Mouse (Mus musculus) limb, embryonic 13.5 days (tissue): Measurements from ENCODE around the gene Tlr9. TPM values are rescaled to one million over a fixed set of nuclear protein-coding genes. Genes with fewer than 3 reads are reported as not detected.

Experiments
- ATAC-seq: fragments of 200-750 bp; cut with Nextera tagmentation; 2 replicates; pipeline ENCODE4 v1.8.0; 2017; ENCODE audit warnings: low read depth, moderate number of reproducible peaks, moderate TSS enrichment; ENCODE audit not compliant: low FRiP score
- H3K27ac ChIP-seq: fragments of 300-500 bp; sonication (generic); 2 replicates; pipeline ENCODE4 v1.5.1; 2015; ENCODE audit warnings: inconsistent platforms, mild to moderate bottlenecking, moderate library complexity
- H3K27me3 ChIP-seq: fragments of 300-500 bp; sonication (generic); 2 replicates; pipeline ENCODE4 v1.6.1; 2015; ENCODE audit warnings: mild to moderate bottlenecking, inconsistent platforms
- H3K36me3 ChIP-seq: fragments of 300-500 bp; sonication (generic); 2 replicates; pipeline ENCODE4 v1.6.1; 2015; ENCODE audit warnings: inconsistent platforms, mild to moderate bottlenecking, moderate library complexity
- H3K4me1 ChIP-seq: fragments of 300-500 bp; sonication (generic); 2 replicates; pipeline ENCODE4 v1.6.1; 2015; ENCODE audit warnings: inconsistent platforms
- H3K4me2 ChIP-seq: fragments of 300-500 bp; sonication (generic); replicated peaks from 2 replicates; pipeline ENCODE4 v1.6.1; 2015; ENCODE audit warnings: inconsistent platforms, mild to moderate bottlenecking, moderate library complexity
- H3K4me3 ChIP-seq: fragments of 300-500 bp; sonication (generic); 2 replicates; pipeline ENCODE4 v1.5.1; 2015; ENCODE audit warnings: moderate library complexity, mild to moderate bottlenecking, inconsistent platforms
- H3K9ac ChIP-seq: fragments of 300-500 bp; sonication (generic); 2 replicates; pipeline ENCODE4 v1.6.1; 2015; ENCODE audit warnings: mild to moderate bottlenecking, inconsistent platforms
- H3K9me3 ChIP-seq: fragments of 300-500 bp; sonication (generic); 2 replicates; pipeline ENCODE4 v1.6.1; 2016; ENCODE audit warnings: inconsistent platforms
- WGBS: fragments of 180-500 bp; shearing (Covaris S2); methylation state at CpG from one replicate; pipeline ENCODE4 v1.1.7; 2015; 5-methylcytosine and 5-hydroxymethylcytosine counted together
- polyA plus RNA-seq: library from polyadenylated mRNA; unstranded; fragments of >200 nt; fragmentation: Nextera tagmentation; extraction: Ambion mirVana; gene quantifications from 2 replicates; pipeline ENCODE4 v1.2.1, GENCODE M21; 2015

The Tlr9 gene
- polyA plus RNA-seq, 1 experiment from 2014 or later: 0.05 TPM

DNA sequence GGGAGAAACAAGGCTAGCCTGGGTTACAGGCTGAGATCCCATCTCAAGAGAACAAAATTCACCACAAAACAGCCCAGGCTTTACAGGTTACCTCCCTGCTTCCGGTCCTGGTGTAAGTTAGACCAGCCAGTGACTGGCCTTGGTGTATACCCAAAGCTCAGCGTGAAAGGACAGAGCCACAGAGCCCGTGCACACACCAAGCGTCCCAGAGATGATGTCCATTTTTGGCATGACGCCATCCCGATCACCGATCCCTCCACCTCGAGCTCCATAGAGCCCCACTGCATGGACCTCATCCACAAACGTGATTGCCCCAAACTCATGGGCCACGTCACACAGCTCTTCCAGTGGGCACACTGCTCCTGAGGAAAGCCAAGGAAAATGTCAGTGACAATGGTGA, 15.5 kb downstream of the Tlr9 start:
- Histone ChIP-seq H3K4me2 (no peak overlapping the region), H3K9me3 (no peaks in the 10 kb centered on the region), H3K27ac (no peak overlapping the region), H3K4me3 (no peak overlapping the region), H3K4me1 (no peaks in the 10 kb centered on the region), H3K36me3 (peaks cover 100% of the 10 kb centered on the region), H3K27me3 (no peaks in the 10 kb centered on the region), H3K9ac (no peak overlapping the region)
- no peak for ATAC-seq
- WGBS: 96% methylated on average over 10 of the region's 10 CpGs

DNA sequence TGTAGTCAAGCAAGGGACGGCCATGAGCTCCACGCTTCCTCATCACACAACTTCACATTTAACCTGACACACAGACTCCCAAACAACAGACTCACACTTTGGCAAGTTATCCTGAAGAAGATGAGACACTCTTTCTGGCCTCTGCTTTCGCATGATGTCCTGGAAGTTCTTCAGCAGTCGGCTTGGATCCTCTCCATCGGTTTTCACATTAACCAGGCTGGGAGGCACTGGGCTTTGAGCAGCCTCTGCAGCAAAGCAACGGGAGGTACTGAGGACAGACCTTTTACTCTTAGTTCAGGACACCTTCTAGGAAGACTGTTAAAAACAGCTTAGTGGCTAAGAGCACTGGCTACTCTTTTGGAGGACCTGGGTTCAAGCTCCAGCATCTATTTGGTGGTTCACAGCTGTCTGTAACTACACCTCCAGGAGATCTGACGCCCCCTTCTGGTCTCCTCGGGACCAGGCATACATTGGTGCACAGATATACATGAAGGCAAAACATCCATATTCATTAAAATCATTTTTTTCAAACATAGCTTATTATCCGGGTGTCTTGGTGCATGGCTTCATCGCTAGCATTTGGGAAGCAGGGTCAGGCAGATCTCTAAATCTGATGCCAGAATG, 19.3 kb downstream of the Tlr9 start:
- no peak overlapping the region for H3K27ac ChIP-seq
- H3K4me3 ChIP-seq: no peak overlapping the region
- no peak for ATAC-seq
- 86% methylated on average over 10 of the region's 10 CpGs for WGBS
- H3K9me3 ChIP-seq: no peaks in the 10 kb centered on the region
- H3K36me3 ChIP-seq: peaks cover 71% of the 10 kb centered on the region
- H3K4me2 ChIP-seq: no peak overlapping the region
- no peak overlapping the region for H3K9ac ChIP-seq
- no peaks in the 10 kb centered on the region for H3K27me3 ChIP-seq
- peaks cover 15% of the 10 kb centered on the region for H3K4me1 ChIP-seq

DNA sequence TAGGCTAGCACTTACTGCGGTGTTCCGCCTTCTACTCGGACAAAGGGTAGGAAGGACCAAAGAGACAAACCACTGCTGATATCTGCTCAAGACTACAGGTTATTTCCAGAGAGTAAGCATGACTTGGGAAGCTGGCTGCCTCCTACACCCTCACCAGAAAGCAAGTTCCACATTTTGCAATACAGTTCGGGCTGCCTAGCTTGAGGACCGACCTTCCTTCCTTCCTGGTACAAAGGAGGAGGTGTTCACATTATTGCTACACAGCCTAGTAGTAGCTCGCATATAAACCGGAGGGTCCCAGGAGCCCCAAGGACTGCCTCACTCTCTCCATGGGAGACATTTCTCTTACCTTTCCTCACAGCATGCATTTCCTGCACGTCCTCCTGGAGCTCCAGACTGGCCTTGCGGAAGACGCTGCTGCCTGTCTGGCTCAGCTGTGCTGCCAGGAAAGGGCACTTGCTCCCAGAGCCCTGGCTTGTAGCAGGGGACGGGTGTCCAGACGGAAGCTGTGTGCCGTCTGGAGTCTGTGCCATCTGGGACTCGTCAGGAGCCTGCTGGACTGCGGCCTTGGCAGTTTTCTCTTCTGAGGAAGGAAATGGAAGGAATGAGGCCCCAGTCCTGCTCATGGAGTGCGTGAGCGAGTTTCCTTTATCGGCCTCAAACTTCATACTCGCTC, 20.6 kb downstream of the Tlr9 start:
- ATAC-seq: no peak
- Histone ChIP-seq H3K4me3 (no peak overlapping the region), H3K27ac (peak overlapping the region; percentile 23; the same call in 1 of the 2 replicates), H3K27me3 (no peaks in the 10 kb centered on the region), H3K4me2 (no peak overlapping the region), H3K36me3 (peaks cover 58% of the 10 kb centered on the region), H3K9ac (peak overlapping the region; percentile 36; the same call in 1 of the 2 replicates), H3K4me1 (peaks cover 22% of the 10 kb centered on the region), H3K9me3 (no peaks in the 10 kb centered on the region)
- 49% methylated on average over 19 of the region's 19 CpGs for WGBS

DNA sequence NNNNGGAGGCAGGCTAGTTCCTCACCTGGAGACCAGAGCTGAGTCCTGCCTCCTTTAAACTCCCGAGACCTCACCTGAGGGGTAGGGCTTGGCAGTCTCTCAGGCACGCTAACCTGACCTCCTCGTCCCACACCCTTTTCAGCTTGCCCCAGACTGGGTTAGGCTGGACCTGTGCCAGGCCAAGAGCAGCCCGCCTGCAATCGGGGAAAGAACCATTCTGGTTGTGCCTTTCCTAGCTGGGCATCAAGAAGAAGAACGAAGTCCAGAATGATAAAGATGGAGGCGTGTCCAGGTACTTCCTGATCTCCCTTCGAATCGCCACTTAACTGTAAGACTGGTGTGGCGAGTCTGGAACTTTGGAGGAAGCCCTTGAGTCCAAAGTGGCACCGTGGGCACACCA, 27.2 kb downstream of the Tlr9 start:
- ATAC-seq: no peak

DNA sequence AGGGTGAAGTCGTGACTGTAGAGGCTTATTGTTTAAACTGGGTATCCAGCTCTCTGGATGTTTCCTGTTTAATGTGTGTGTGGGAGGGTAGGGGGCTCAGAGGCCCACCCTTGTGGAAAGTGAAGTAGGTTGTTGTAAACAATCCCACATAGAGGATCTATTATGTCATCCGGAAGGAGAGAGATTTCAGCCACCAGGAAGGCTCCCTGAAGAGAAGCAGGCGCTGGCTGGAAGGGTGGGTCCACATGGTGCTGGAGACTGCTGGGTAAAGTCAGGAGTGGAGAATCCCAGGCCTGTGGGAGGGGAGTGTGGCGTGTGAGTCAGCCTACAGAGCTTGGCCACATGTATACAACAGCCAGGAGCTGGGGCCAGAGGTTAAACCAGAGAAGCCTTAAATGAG, 27.8 kb downstream of the Tlr9 start:
- Histone ChIP-seq H3K27me3 (no peaks in the 10 kb centered on the region), H3K9me3 (no peaks in the 10 kb centered on the region), H3K4me2 (no peak overlapping the region), H3K9ac (0 out of 2 replicates have a peak overlapping the region, but pooled peaks have one; percentile 13), H3K36me3 (no peaks in the 10 kb centered on the region; the same call in 1 of the 2 replicates), H3K4me3 (no peak overlapping the region), H3K27ac (no peak overlapping the region), H3K4me1 (peaks cover 26% of the 10 kb centered on the region)
- WGBS: 53% methylated on average over 4 of the region's 4 CpGs
- ATAC-seq: no peak

More for the DNA sequence above, 27.2 kb downstream of the Tlr9 start:
- H3K27me3 ChIP-seq: no peaks in the 10 kb centered on the region
- H3K4me1 ChIP-seq: peaks cover 26% of the 10 kb centered on the region
- WGBS: 89% methylated on average over 11 of the region's 11 CpGs
- no peak overlapping the region for H3K27ac ChIP-seq
- H3K9me3 ChIP-seq: no peaks in the 10 kb centered on the region
- no peak overlapping the region for H3K4me3 ChIP-seq
- no peak overlapping the region for H3K4me2 ChIP-seq
- no peak overlapping the region for H3K9ac ChIP-seq
- H3K36me3 ChIP-seq: no peaks in the 10 kb centered on the region; the same call in 1 of the 2 replicates

DNA sequence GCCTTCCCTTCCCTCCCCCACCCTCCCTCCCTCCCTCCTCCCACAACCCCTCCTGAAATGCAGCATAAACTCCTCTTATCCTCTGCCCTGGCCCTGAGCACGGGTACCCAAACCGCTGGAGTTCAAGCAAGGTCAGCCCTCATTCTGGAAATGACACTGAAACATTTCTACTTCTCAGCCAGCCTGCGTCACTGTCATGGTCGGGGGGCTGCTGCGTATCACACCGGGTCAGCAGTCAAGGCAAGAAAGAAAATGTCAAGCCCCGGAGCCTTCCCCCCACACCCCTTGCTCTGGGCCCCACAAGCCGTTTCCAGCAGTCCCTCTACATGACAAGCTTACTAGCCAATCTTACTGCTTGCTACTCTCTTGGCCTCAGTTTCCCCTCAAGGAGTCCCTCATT, 28.7 kb downstream of the Tlr9 start:
- ATAC-seq: no peak
- WGBS: 76% methylated on average over 8 of the region's 8 CpGs
- H3K36me3 ChIP-seq: no peaks in the 10 kb centered on the region

DNA sequence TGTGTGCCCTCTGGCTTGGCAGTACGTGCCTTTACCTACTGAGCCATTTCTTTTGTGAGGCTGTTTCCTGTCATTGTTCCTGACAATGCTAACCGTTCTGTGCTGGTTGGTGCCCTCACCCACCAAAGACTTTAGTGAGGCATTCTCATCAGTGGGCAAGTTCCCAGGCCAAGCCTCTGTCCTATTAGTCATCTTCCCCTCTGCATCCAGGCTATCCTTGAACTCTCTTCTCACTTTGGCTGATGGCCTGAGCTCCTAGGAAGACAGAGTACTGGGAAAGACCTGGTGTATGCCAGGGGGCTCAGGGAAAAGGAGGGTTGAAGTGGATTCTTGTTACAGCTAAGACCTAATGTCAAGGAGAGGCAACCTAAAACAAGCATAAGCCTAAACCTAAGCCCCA, 31.6 kb downstream of the Tlr9 start:
- WGBS: 73% methylated on average over 1 of the region's 2 CpGs

More for the DNA sequence above, 28.7 kb downstream of the Tlr9 start:
- Histone ChIP-seq H3K9me3 (no peaks in the 10 kb centered on the region), H3K9ac (no peak overlapping the region), H3K4me1 (peaks cover 25% of the 10 kb centered on the region), H3K27ac (no peak overlapping the region), H3K4me2 (no peak overlapping the region), H3K4me3 (no peak overlapping the region), H3K27me3 (no peaks in the 10 kb centered on the region)

DNA sequence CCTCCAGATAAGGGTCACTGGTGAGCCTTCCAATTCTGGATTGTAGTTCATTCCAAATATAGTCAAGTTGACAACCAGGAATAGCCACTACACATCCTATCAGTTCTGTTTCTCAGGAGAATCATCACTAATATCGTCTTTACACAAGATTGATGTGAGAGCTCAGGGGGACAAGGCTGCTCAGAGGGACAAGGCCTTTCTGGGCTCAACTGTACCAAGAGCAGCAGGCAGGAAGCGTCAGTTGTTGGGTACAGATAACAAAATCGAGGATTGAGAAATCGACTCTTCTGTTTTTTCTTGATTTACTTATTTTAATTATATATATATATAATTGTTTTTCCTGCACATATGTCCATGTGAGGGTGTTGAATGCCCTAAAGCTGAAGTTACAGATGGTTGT, 36.0 kb downstream of the Tlr9 start:
- Histone ChIP-seq H3K9ac (no peak overlapping the region), H3K27me3 (no peaks in the 10 kb centered on the region), H3K27ac (no peak overlapping the region), H3K4me2 (no peak overlapping the region), H3K9me3 (no peaks in the 10 kb centered on the region), H3K36me3 (no peaks in the 10 kb centered on the region), H3K4me3 (no peak overlapping the region), H3K4me1 (no peaks in the 10 kb centered on the region)
- WGBS: 90% methylated on average over 4 of the region's 4 CpGs
- no peak for ATAC-seq

More for the DNA sequence above, 31.6 kb downstream of the Tlr9 start:
- no peaks in the 10 kb centered on the region for H3K9me3 ChIP-seq
- H3K4me2 ChIP-seq: no peak overlapping the region
- no peak overlapping the region for H3K27ac ChIP-seq
- no peaks in the 10 kb centered on the region for H3K27me3 ChIP-seq
- H3K4me3 ChIP-seq: no peak overlapping the region
- ATAC-seq: no peak
- no peaks in the 10 kb centered on the region for H3K36me3 ChIP-seq
- H3K9ac ChIP-seq: no peak overlapping the region
- H3K4me1 ChIP-seq: peaks cover 6% of the 10 kb centered on the region; the same call in 1 of the 2 replicates

DNA sequence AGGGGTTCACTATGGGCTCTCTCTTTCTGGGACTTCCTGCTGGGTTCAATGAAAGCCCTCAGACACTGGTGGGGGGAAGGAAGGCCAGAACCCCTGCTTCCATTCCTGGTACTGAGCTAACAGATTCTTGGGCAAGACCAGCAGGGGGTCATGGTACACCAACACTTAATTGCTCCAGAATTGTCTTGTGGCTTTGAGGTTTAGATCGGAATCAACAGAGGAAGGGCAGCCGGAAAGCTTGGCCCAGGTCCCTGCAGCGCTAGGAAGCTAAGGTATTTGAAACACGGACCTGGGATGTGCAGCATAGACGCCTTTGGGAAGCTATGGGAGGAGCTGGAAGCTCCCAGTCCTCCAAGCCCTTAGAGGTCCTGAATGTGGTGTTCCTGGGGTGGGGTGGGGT, 36.6 kb downstream of the Tlr9 start:
- Histone ChIP-seq H3K4me3 (no peak overlapping the region), H3K27ac (no peak overlapping the region), H3K4me2 (no peak overlapping the region), H3K27me3 (no peaks in the 10 kb centered on the region), H3K9me3 (no peaks in the 10 kb centered on the region), H3K9ac (no peak overlapping the region), H3K36me3 (no peaks in the 10 kb centered on the region), H3K4me1 (no peaks in the 10 kb centered on the region)
- ATAC-seq: no peak
- WGBS: 67% methylated on average over 5 of the region's 5 CpGs

DNA sequence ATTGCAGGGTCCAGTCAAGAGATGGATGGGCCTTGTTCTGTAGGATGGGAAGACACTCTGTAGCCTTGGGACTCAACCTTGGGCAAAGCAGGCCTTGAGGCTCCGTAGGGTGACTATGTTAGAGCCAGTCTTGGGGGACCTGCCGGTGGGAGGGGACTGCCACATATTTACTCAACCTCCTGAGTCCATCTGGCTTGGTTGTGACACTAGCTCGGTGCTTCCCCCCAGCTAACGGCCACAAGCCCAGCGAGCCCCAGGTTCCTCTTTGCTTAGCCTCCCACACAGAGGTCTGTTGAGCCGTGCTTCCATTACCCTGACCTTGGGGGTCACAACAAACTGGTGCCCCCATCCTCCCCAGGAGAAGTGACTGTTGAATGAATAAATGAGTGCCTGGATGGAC, 38.7 kb downstream of the Tlr9 start:
- Histone ChIP-seq H3K9ac (no peak overlapping the region), H3K9me3 (no peaks in the 10 kb centered on the region), H3K36me3 (no peaks in the 10 kb centered on the region), H3K4me2 (no peak overlapping the region), H3K4me3 (no peak overlapping the region), H3K27ac (no peak overlapping the region), H3K27me3 (no peaks in the 10 kb centered on the region), H3K4me1 (no peaks in the 10 kb centered on the region)
- no peak for ATAC-seq
- 84% methylated on average over 6 of the region's 6 CpGs for WGBS

DNA sequence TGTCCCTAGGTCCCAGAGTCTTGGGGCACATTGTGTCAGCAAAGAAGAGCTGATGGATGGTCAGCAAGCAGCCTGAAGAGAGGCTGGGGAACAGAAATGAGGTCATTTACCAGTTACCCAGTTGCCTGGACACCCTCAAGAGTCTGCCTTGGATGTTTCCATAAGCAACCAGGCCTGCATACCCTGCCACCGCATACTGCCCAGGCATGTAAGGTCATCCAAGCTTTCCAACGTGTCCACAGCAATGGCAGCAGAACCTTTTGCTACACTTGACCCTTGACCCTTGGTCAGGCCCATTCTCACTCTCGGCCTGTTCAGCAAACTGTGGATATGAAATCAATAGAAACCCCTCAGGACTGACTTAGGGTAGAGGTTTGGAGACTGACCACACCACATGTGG, 39.1 kb downstream of the Tlr9 start:
- Histone ChIP-seq H3K36me3 (no peaks in the 10 kb centered on the region), H3K27me3 (no peaks in the 10 kb centered on the region), H3K4me2 (no peak overlapping the region), H3K9ac (no peak overlapping the region), H3K4me3 (no peak overlapping the region), H3K4me1 (no peaks in the 10 kb centered on the region), H3K27ac (no peak overlapping the region), H3K9me3 (no peaks in the 10 kb centered on the region)
- WGBS: 79% methylated on average over 3 of the region's 3 CpGs
- no peak for ATAC-seq

DNA sequence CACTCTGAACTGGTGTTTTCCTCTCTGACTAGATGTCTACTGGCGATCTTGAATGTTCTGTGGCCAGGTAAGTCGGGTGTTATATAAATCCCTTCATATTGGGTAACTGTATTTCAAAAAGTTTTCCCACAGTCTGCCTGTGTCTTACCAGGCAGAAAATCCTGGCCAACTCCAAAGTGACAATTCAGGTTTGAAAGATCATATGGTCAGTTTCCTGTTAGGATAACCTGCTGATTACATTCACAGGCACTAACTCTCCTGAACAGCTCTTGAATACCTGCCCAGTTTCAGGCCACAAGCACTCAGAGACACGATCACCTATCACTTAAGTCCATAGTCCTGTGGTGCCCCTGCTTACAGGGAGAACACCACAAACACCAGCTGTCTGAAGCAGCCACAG, 39.7 kb downstream of the Tlr9 start:
- Histone ChIP-seq H3K27me3 (no peaks in the 10 kb centered on the region), H3K9ac (no peak overlapping the region), H3K36me3 (no peaks in the 10 kb centered on the region), H3K27ac (no peak overlapping the region), H3K4me1 (no peaks in the 10 kb centered on the region), H3K9me3 (no peaks in the 10 kb centered on the region), H3K4me2 (no peak overlapping the region), H3K4me3 (no peak overlapping the region)
- no peak for ATAC-seq
- 83% methylated on average over 3 of the region's 3 CpGs for WGBS
